In genomic region chr10:4944725-4945124, GRCm38 (mm10) we compare ENCODE assay signal across 12 mouse cellular contexts.
"Had no signal": no experiment of that assay in that cellular context is flagged by ENCODE, and none has a peak within 500 bp of the region (broad histone marks: within the 10 kb centered on the region; RNA-seq: fewer than 3 reads in every experiment).

No protein-coding gene starts in this region.

- DNase-seq: gastrocnemius, postnatal 10 days; heart, adult 11 months; heart, adult 2 months; heart, postnatal 14 days; heart, postnatal 36 days; kidney, adult 11 months; kidney, adult 8-10 months; kidney, postnatal 36 days; layer of hippocampus, adult 9-11 months; layer of hippocampus, postnatal 36 days; liver, embryonic 13.5 days; liver, postnatal 0 days had no signal
